Mouse (Mus musculus): ENCODE data around the gene Ap4b1. TPM values are rescaled to one million over a fixed set of nuclear protein-coding genes. Genes with fewer than 3 reads are reported as not detected.
A peak's percentile ranks its signal among the peaks of the same experiment; 100 is the strongest.

Gene Ap4b1
- polyA plus RNA-seq (2015; fragmentation: Nextera tagmentation; extraction: Ambion mirVana): 23.2 TPM in 2 replicates

- peak within 1 kb of the TSS; percentile 88 for H3K9ac ChIP-seq
- H3K4me2 ChIP-seq (replicated peaks): peak within 1 kb of the TSS; percentile 80
- WGBS: under 1% methylated on average over 62 of the region's 70 CpGs
- peaks cover 36% of the 10 kb centered on the region for H3K36me3 ChIP-seq
- H3K27ac ChIP-seq: peak within 1 kb of the TSS; percentile 88
- no peaks in the 10 kb centered on the region for H3K9me3 ChIP-seq
- H3K27me3 ChIP-seq: no peaks in the 10 kb centered on the region
- H3K4me3 ChIP-seq: peak within 1 kb of the TSS; percentile 80
- ATAC-seq (ENCODE audit: low FRiP score, low read depth): peak; percentile 98
- peaks cover 14% of the 10 kb centered on the region for H3K4me1 ChIP-seq
Measured at GRCm38 (mm10) chr3:103808891-103809798, at the start of gene Ap4b1, which contains the start of the genes Dclre1b and Gm43064. TSS of gene Ap4b1 (plus strand) at chr3:103809520. TSS of gene Dclre1b (minus strand) at chr3:103809444. TSS of gene Gm43064 (plus strand) at chr3:103809573.

DNA sequence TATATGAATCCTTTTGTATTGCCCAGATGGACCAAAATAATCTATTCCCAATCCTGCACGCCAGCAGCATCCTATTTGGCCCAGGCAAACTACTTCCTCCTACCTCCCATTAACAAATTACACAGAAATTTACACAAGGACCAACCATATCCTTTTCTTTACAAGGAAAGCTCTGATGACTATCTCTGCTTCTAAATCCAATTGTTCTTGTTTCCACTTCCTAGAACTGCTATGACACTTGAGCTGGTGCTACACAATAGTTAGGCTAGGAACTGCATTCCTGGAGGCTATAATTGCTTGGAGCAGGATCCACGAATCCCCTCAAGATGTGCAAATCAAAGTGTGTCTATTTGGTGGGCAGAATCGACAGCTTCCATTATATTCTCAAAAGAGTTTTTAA, 42.5 kb upstream of the Ap4b1 start:
- Histone ChIP-seq H3K36me3 (peaks cover 47% of the 10 kb centered on the region), H3K27me3 (no peaks in the 10 kb centered on the region), H3K9me3 (no peaks in the 10 kb centered on the region), H3K27ac (no peak overlapping the region), H3K4me3 (no peak overlapping the region), H3K9ac (no peak overlapping the region), H3K4me1 (peaks cover 3% of the 10 kb centered on the region), H3K4me2 (replicated peaks) (no peak overlapping the region)
- 78% methylated on average over 3 of the region's 3 CpGs for WGBS
- no peak for ATAC-seq (ENCODE audit: low FRiP score, low read depth)

DNA sequence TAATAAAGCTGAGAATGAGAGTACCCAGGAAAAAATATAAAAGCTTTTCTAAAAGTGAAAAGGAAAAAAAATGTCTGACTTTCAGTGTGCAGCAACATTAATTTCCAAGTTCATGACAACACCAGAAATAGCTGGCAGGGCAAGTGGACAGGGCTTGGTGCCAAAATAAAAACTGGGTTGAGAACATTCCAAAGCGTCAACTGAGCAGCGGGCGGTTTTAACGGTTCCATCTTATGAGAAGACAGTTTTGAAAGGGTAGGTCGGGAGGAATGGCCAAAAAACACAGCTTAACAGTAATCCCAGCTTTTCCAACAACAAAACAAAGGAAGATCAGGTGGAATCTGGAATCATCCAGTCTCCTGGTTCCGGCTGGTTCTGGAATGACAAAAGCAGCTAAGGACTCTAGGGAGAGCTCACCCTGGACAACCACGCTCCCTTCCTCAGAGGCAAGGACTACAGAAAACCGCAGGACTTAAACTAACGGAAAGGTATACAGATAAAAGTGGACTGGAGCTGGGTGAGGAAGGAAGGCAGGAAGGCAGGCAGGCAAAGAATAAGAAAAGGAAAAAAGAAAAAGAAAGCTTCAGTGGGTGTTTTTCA, 37.7 kb upstream of the Ap4b1 start:
- Histone ChIP-seq H3K27me3 (no peaks in the 10 kb centered on the region), H3K27ac (no peak overlapping the region), H3K4me2 (replicated peaks) (no peak overlapping the region)

GRCm38 (mm10) chr3:103772846-103773245, 36.5 kb upstream of the Ap4b1 start:
- no peak overlapping the region for H3K4me3 ChIP-seq
- H3K4me1 ChIP-seq: peaks cover 18% of the 10 kb centered on the region
- no peaks in the 10 kb centered on the region for H3K9me3 ChIP-seq
- no peak overlapping the region for H3K27ac ChIP-seq
- no peak overlapping the region for H3K9ac ChIP-seq
- no peaks in the 10 kb centered on the region for H3K27me3 ChIP-seq
- 92% methylated on average over 4 of the region's 4 CpGs for WGBS
- H3K36me3 ChIP-seq: peaks cover 36% of the 10 kb centered on the region
- H3K4me2 ChIP-seq (replicated peaks): no peak overlapping the region
- no peak for ATAC-seq (ENCODE audit: low FRiP score, low read depth)

More for the DNA sequence above, 37.7 kb upstream of the Ap4b1 start:
- H3K9me3 ChIP-seq: no peaks in the 10 kb centered on the region
- H3K4me3 ChIP-seq: no peak overlapping the region
- 69% methylated on average over 9 of the region's 9 CpGs for WGBS
- peaks cover 18% of the 10 kb centered on the region for H3K4me1 ChIP-seq
- H3K9ac ChIP-seq: no peak overlapping the region
- peaks cover 28% of the 10 kb centered on the region for H3K36me3 ChIP-seq
- ATAC-seq (ENCODE audit: low FRiP score, low read depth): no peak

DNA sequence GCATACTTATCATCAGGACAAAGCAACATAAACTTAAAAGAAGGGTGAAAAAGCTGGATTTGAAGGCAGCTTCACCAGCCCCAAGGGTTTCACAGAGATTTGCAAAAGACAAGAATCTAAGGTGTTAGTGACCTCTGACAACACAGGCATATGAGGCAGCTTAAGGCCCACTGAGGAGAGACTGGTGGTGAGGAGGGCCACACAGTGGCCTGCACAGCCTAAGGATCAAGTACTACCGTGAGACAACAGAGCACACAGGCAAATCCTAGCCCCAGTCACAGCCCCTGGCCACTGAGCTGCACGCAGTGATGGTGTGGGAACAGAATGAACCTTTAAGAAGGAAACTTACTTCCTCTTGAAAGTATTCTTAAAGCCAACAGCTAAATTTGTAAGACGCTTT, 35.8 kb upstream of the Ap4b1 start:
- H3K4me2 ChIP-seq (replicated peaks): no peak overlapping the region
- no peak overlapping the region for H3K4me3 ChIP-seq
- peaks cover 18% of the 10 kb centered on the region for H3K4me1 ChIP-seq
- ATAC-seq (ENCODE audit: low FRiP score, low read depth): no peak
- no peak overlapping the region for H3K27ac ChIP-seq
- no peaks in the 10 kb centered on the region for H3K27me3 ChIP-seq
- H3K36me3 ChIP-seq: peaks cover 40% of the 10 kb centered on the region
- WGBS: 79% methylated on average over 3 of the region's 3 CpGs
- H3K9me3 ChIP-seq: no peaks in the 10 kb centered on the region
- no peak overlapping the region for H3K9ac ChIP-seq

DNA sequence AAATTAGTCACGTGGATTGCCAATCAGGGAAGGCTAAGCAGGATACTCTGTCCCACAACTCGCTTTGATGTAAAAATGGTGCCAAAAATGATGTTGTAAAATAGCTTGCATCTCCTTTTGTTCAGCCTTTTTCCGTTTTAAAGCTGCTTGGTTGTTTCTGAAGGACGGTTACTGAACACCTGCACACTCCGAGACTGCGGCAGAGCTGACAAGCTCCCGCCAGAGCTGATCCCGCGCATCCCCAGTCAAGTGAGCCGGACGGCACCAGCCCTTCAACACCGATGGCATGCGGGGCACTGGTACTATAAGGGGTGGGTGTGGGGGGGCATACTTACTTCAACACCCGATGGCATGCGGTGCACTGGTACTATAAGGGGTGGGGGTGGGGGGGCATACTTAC, 35.3 kb upstream of the Ap4b1 start:
- H3K4me2 ChIP-seq (replicated peaks): no peak overlapping the region
- WGBS: 77% methylated on average over 15 of the region's 15 CpGs
- no peak overlapping the region for H3K9ac ChIP-seq
- no peak overlapping the region for H3K27ac ChIP-seq
- H3K9me3 ChIP-seq: no peaks in the 10 kb centered on the region
- no peaks in the 10 kb centered on the region for H3K27me3 ChIP-seq
- H3K4me1 ChIP-seq: peaks cover 18% of the 10 kb centered on the region
- ATAC-seq (ENCODE audit: low FRiP score, low read depth): no peak
- peaks cover 38% of the 10 kb centered on the region for H3K36me3 ChIP-seq
- H3K4me3 ChIP-seq: no peak overlapping the region

GRCm38 (mm10) chr3:103777940-103778339, 31.4 kb upstream of the Ap4b1 start:
- Histone ChIP-seq H3K4me2 (replicated peaks) (no peak overlapping the region), H3K27ac (no peak overlapping the region)
- WGBS: 87% methylated on average over 11 of the region's 11 CpGs

GRCm38 (mm10) chr3:103778660-103779059, 30.7 kb upstream of the Ap4b1 start:
- no peak overlapping the region for H3K4me2 ChIP-seq (replicated peaks)
- peaks cover 23% of the 10 kb centered on the region for H3K36me3 ChIP-seq
- H3K27ac ChIP-seq: no peak overlapping the region
- no peaks in the 10 kb centered on the region for H3K9me3 ChIP-seq
- H3K4me1 ChIP-seq: peaks cover 5% of the 10 kb centered on the region
- no peaks in the 10 kb centered on the region for H3K27me3 ChIP-seq
- H3K4me3 ChIP-seq: no peak overlapping the region
- no peak overlapping the region for H3K9ac ChIP-seq
- WGBS: 87% methylated on average over 6 of the region's 6 CpGs
- ATAC-seq (ENCODE audit: low FRiP score, low read depth): no peak

More at GRCm38 (mm10) chr3:103777940-103778339, 31.4 kb upstream of the Ap4b1 start:
- no peak overlapping the region for H3K4me3 ChIP-seq
- no peak overlapping the region for H3K9ac ChIP-seq
- H3K4me1 ChIP-seq: peaks cover 5% of the 10 kb centered on the region
- ATAC-seq (ENCODE audit: low FRiP score, low read depth): no peak
- H3K9me3 ChIP-seq: no peaks in the 10 kb centered on the region
- no peaks in the 10 kb centered on the region for H3K27me3 ChIP-seq
- H3K36me3 ChIP-seq: peaks cover 23% of the 10 kb centered on the region

- no peak overlapping the region for H3K4me3 ChIP-seq
- 86% methylated on average over 7 of the region's 7 CpGs for WGBS
- no peak overlapping the region for H3K27ac ChIP-seq
- H3K27me3 ChIP-seq: no peaks in the 10 kb centered on the region
- no peak overlapping the region for H3K9ac ChIP-seq
- H3K4me2 ChIP-seq (replicated peaks): no peak overlapping the region
- H3K36me3 ChIP-seq: peaks cover 23% of the 10 kb centered on the region
- no peaks in the 10 kb centered on the region for H3K9me3 ChIP-seq
- no peak for ATAC-seq (ENCODE audit: low FRiP score, low read depth)
- peaks cover 5% of the 10 kb centered on the region for H3K4me1 ChIP-seq
Measured at GRCm38 (mm10) chr3:103779183-103779582, 30.1 kb upstream of the Ap4b1 start.

DNA sequence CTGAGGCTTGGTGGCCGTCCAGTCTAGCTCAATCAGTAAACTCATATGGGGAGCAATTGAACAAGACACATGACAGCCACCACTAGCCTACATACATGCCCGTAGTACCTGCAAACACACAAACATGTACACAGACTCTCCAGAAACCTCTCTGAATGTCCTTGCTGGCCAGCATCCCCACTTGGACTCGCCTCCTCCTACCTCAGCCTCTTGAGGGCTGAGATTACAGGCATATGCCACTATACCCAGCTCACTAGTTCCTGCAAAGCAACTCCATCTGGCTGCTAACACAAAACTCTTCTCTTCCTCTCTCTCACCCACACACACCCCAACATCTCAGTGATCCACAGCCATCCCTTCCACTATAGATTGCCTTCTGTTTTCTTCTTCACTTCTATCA, 29.0 kb upstream of the Ap4b1 start:
- H3K4me1 ChIP-seq: peaks cover 7% of the 10 kb centered on the region; the same call in 1 of the 2 replicates
- no peak overlapping the region for H3K4me2 ChIP-seq (replicated peaks)
- no peak overlapping the region for H3K9ac ChIP-seq
- no peaks in the 10 kb centered on the region for H3K27me3 ChIP-seq
- 89% methylated on average over 3 of the region's 3 CpGs for WGBS
- no peak overlapping the region for H3K27ac ChIP-seq
- H3K36me3 ChIP-seq: peaks cover 23% of the 10 kb centered on the region
- no peak overlapping the region for H3K4me3 ChIP-seq
- ATAC-seq (ENCODE audit: low FRiP score, low read depth): no peak
- no peaks in the 10 kb centered on the region for H3K9me3 ChIP-seq

DNA sequence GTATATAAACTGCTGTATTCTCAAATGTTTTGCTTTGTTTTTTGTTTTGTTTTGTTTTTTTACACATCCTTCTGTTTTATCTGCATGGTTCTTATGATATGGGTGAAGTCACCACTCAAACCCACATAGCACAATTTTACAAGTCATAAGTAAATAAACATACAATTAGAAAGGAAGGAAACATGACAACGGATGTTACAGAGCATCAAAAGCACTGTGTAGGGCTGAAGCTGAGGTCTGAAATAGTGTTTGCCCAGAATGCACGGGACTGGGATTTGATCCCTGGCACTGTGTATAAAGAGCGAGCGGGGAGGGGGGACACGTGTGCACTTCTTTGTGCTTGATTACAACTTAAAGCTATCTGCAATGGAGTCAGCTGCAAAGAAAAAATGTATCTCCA, 28.5 kb upstream of the Ap4b1 start:
- Histone ChIP-seq H3K4me1 (peaks cover 10% of the 10 kb centered on the region; the same call in 1 of the 2 replicates), H3K27ac (no peak overlapping the region), H3K9ac (no peak overlapping the region), H3K27me3 (no peaks in the 10 kb centered on the region), H3K9me3 (no peaks in the 10 kb centered on the region), H3K4me2 (replicated peaks) (no peak overlapping the region), H3K4me3 (no peak overlapping the region), H3K36me3 (peaks cover 19% of the 10 kb centered on the region)
- ATAC-seq (ENCODE audit: low FRiP score, low read depth): no peak
- WGBS: 84% methylated on average over 5 of the region's 5 CpGs

DNA sequence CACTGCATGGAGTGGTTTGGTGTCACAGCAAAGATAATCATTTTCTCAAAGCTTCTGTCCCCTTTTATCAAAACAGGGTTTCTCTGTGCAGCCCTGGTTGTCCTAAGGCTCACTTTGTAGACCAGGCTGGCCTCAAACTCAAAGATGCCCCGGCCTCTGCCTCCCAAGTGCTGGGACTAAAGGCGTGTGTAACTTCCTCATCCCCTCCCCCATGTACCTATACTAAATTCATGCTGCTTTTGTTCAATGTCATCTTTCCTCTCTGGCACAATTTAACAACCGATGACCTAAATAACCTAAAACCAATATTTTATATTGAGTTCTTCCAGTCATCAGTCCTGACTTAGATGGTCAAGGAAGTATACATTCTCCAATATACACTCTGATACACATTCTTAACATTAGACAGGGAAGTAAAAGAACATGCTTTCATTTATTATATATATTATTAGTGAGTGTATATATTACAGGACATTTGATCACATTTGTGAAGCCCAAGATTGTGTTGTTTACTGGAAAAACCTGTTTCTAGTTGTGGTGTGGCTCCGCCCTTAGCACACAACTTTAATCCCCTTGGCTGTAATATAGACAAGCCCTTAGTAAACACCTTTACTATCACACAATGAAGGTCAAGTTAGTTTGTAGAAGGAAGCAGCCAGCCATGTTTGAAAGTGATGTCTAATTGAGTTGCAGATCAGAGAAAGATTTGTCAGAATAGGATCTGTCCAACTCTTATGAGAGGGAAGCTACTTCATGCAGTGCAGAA, 26.3 kb upstream of the Ap4b1 start:
- Histone ChIP-seq H3K27me3 (no peaks in the 10 kb centered on the region), H3K4me3 (no peak overlapping the region), H3K36me3 (peaks cover 5% of the 10 kb centered on the region; the same call in 1 of the 2 replicates), H3K9me3 (no peaks in the 10 kb centered on the region), H3K27ac (no peak overlapping the region), H3K9ac (no peak overlapping the region), H3K4me2 (replicated peaks) (no peak overlapping the region), H3K4me1 (peaks cover 13% of the 10 kb centered on the region)
- 85% methylated on average over 4 of the region's 4 CpGs for WGBS
- ATAC-seq (ENCODE audit: low FRiP score, low read depth): no peak

Measured in limb, embryonic 13.5 days (tissue).